Mouse (Mus musculus): Measurements from ENCODE around the gene Leap2. TPM values are rescaled to one million over a fixed set of nuclear protein-coding genes. Genes with fewer than 3 reads are reported as not detected.

The Leap2 gene
- total and polyA plus RNA-seq, 3 experiments: 0.24 TPM; not detected in 2

DNA sequence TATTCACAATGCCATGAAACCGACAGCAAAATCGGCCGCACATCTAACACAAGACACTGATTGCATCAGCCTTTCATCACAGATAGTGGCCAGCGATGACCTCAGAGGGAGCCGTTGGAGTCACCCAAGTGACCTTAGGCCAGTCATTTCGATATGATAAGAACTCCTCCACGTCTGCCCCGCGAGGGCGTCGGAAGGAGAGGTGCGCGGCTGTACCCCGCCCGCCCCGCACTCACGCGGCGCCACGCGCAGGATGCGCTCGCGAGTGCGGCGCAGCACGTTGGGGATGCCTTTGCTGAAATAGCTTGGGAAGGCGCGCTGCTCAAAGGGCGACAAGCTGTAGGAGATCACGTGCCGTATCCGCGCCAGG lies 7.3 kb upstream of the Leap2 start:
- Histone ChIP-seq H3K36me3 (ENCODE audit: control insufficient read depth in 1 of 2, insufficient read depth in 2 of 2, low read length in 2 of 2) (peaks cover 7 to 30% of the 10 kb centered on the region in 2 experiments), H3K27me3 (ENCODE audit: control insufficient read depth in 1 of 2, insufficient read depth in 2 of 2, low read length in 2 of 2) (no peaks in the 10 kb centered on the region), H3K9ac (ENCODE audit: control insufficient read depth, low read depth, low read length, poor library complexity, severe bottlenecking) (peak overlapping the region; percentile 95), H3K27ac (ENCODE audit: control insufficient read depth, low read depth, low read length) (peak overlapping the region; percentile 76), H3K4me1 (ENCODE audit: control insufficient read depth in 1 of 2, insufficient read depth in 2 of 2, low read length in 2 of 2) (peaks cover 8 to 30% of the 10 kb centered on the region in 2 experiments), H3K4me3 (ENCODE audit: control insufficient read depth in 1 of 2, insufficient read depth in 1 of 2, low read depth in 2 of 2, low read length in 2 of 2) (peak overlapping the region; percentile 89 to 94), H3K9me3 (replicated peaks; ENCODE audit: insufficient read depth, low read length) (no peaks in the 10 kb centered on the region), H3K79me2 (ENCODE audit: control insufficient read depth, insufficient read depth, low read length, poor library complexity) (peaks cover 14% of the 10 kb centered on the region)
- TF ChIP-seq GATA1 (IDR thresholded peaks at IDR 0.05; ENCODE audit: low read depth, low read length) (peak; percentile 51), MYB (IDR thresholded peaks at IDR 0.05; ENCODE audit: low read depth, low read length) (0 out of 2 replicates have a peak, but pooled peaks have one; percentile 14), RCOR1 (IDR thresholded peaks at IDR 0.05; ENCODE audit: low read depth, low read length) (no peak), CHD2 (IDR thresholded peaks at IDR 0.05; ENCODE audit: low read length) (no peak), POLR2AphosphoS2 (IDR thresholded peaks at IDR 0.05; ENCODE audit: low read length) (no peak), POLR2AphosphoS5 (IDR thresholded peaks at IDR 0.05; ENCODE audit: borderline replicate concordance, low read depth, low read length) (no peak), NRF1 (IDR thresholded peaks at IDR 0.05; ENCODE audit: insufficient read depth, low read depth, low read length, poor library complexity, severe bottlenecking) (peak; percentile 31; the same call in 1 of the 2 replicates), ZMIZ1 (IDR thresholded peaks at IDR 0.05; ENCODE audit: low read depth, low read length) (no peak)
- no peak for DNase-seq (ENCODE audit: low read depth, low spot score)

DNA sequence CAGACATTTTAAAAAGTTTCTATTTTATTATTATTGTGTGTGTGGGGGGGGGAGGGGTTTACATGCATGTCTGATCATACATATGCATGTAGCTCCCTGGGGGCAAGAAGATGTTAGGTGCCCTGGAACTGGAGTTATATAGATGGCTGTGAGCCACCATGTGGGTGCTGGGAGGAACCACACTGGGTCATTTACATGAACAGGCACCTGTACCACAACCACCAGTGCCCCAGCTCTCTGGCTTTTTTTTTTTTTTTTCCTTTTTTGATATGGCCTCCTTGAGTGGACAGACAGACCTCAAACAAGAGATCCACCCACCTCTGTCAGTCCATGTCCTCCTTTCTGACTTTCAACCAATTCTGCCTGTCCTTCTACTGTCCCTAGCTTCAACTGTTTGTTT lies 6.2 kb upstream of the Leap2 start:
- H3K9ac ChIP-seq (ENCODE audit: control insufficient read depth, low read depth, low read length, poor library complexity, severe bottlenecking): peak overlapping the region; percentile 95
- H3K36me3 ChIP-seq (ENCODE audit: control insufficient read depth in 1 of 2, insufficient read depth in 2 of 2, low read length in 2 of 2): peaks cover 7 to 30% of the 10 kb centered on the region in 2 experiments
- peak overlapping the region; percentile 89 to 94 for H3K4me3 ChIP-seq (ENCODE audit: control insufficient read depth in 1 of 2, insufficient read depth in 1 of 2, low read depth in 2 of 2, low read length in 2 of 2)
- peak; percentile 1; the same call in 1 of the 2 replicates for TF ChIP-seq SMC3 (IDR thresholded peaks at IDR 0.05; ENCODE audit: low read depth, low read length)
- peak; percentile 54 for TF ChIP-seq ZNF384 (IDR thresholded peaks at IDR 0.05; ENCODE audit: low read depth, low read length)
- TF ChIP-seq CHD2 (IDR thresholded peaks at IDR 0.05; ENCODE audit: low read length): no peak
- no peak for TF ChIP-seq ETS1 (IDR thresholded peaks at IDR 0.05; ENCODE audit: low read depth, low read length)
- peak in 1 of 2 experiments; percentile 8; a peak in 1 of 4 replicates for TF ChIP-seq POLR2A (IDR thresholded peaks at IDR 0.05; ENCODE audit: control insufficient read depth in 1 of 2, insufficient read depth in 1 of 2, low read depth in 1 of 2, low read length in 2 of 2, poor library complexity in 1 of 2)
- H3K27me3 ChIP-seq (ENCODE audit: control insufficient read depth in 1 of 2, insufficient read depth in 2 of 2, low read length in 2 of 2): no peaks in the 10 kb centered on the region
- peaks cover 14% of the 10 kb centered on the region for H3K79me2 ChIP-seq (ENCODE audit: control insufficient read depth, insufficient read depth, low read length, poor library complexity)
- no peaks in the 10 kb centered on the region for H3K9me3 ChIP-seq (replicated peaks; ENCODE audit: insufficient read depth, low read length)
- H3K27ac ChIP-seq (ENCODE audit: control insufficient read depth, low read depth, low read length): peak overlapping the region; percentile 22
- DNase-seq (ENCODE audit: low read depth, low spot score): peak; percentile 35
- peaks cover 8 to 30% of the 10 kb centered on the region in 2 experiments for H3K4me1 ChIP-seq (ENCODE audit: control insufficient read depth in 1 of 2, insufficient read depth in 2 of 2, low read length in 2 of 2)

DNA sequence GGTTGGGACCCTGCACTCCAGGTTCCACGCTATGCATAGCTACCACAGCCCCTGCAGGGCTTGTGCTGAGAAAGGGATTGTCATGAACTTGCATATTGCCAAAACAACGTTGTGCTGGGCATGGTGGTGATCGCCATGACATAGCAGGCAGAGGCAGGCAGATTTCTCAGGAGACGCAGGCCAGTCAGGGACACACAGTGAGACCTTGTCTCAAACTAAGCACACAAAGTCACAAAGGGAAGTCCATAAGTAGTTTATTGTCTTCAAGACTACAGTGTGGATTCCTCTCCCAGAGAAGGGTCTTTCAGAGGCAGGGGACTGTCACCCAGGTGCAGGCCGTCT lies 5.7 kb upstream of the Leap2 start:
- TF ChIP-seq POLR2A (IDR thresholded peaks at IDR 0.05; ENCODE audit: control insufficient read depth in 1 of 2, insufficient read depth in 1 of 2, low read depth in 1 of 2, low read length in 2 of 2, poor library complexity in 1 of 2) (peak in 1 of 2 experiments; percentile 9; a peak in 1 of 4 replicates), NRF1 (IDR thresholded peaks at IDR 0.05; ENCODE audit: insufficient read depth, low read depth, low read length, poor library complexity, severe bottlenecking) (no peak)
- no peak overlapping the region for H3K27ac ChIP-seq (ENCODE audit: control insufficient read depth, low read depth, low read length)
- H3K4me1 ChIP-seq (ENCODE audit: control insufficient read depth in 1 of 2, insufficient read depth in 2 of 2, low read length in 2 of 2): peaks cover 8 to 28% of the 10 kb centered on the region in 2 experiments
- H3K79me2 ChIP-seq (ENCODE audit: control insufficient read depth, insufficient read depth, low read length, poor library complexity): peaks cover 14% of the 10 kb centered on the region
- H3K9ac ChIP-seq (ENCODE audit: control insufficient read depth, low read depth, low read length, poor library complexity, severe bottlenecking): no peak overlapping the region
- DNase-seq (ENCODE audit: low read depth, low spot score): no peak
- peaks cover 7 to 28% of the 10 kb centered on the region in 2 experiments for H3K36me3 ChIP-seq (ENCODE audit: control insufficient read depth in 1 of 2, insufficient read depth in 2 of 2, low read length in 2 of 2)
- no peaks in the 10 kb centered on the region for H3K27me3 ChIP-seq (ENCODE audit: control insufficient read depth in 1 of 2, insufficient read depth in 2 of 2, low read length in 2 of 2)
- no peak overlapping the region for H3K4me3 ChIP-seq (ENCODE audit: control insufficient read depth in 1 of 2, insufficient read depth in 1 of 2, low read depth in 2 of 2, low read length in 2 of 2)
- H3K9me3 ChIP-seq (replicated peaks; ENCODE audit: insufficient read depth, low read length): no peaks in the 10 kb centered on the region
